Mouse (Mus musculus): ENCODE data around the gene Med18. TPM values are rescaled to one million over a fixed set of nuclear protein-coding genes. Genes with fewer than 3 reads are reported as not detected.
A peak's percentile ranks its signal among the peaks of the same experiment; 100 is the strongest.
"Not testable (repeated sequence)": the region's sequence is repeated elsewhere in the genome, so short reads cannot be mapped to it uniquely, and the experiment has no call there.

Med18 gene
- polyA plus RNA-seq, 1 experiment = 0.37 TPM

DNA sequence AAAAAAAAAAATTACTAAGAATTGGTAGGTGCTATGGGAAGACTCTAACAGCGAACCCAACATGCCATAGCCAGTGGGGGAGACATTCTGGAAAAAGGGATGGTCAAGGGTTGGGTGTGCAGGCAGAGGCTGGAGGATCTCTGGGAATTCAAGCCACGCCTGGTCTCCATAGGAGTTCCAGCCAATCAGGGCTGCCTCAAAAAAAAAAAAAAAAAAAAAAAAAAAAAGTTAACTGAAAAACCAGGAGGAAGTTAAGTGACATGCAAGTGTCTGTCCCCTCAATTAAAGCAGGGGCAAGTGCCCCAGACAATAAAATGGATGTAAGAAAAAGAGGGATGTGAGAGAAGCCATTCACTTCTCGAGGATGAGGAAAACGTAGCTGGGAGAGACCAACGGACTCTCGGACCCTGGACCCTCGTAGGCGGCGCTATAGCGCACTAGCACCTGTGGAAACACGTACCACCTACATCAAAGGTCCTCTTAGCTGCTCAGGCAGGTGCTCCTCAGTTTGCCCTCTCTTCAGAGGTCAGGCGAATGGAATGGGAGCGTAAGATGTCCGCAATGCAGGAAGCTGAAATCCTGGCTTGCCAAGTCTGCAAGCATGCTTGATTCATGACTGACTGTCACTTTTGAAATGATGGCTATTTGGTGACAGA lies 30.9 kb downstream of the Med18 start:
- H3K4me1 ChIP-seq (ENCODE audit: control insufficient read depth) = peaks cover 44% of the 10 kb centered on the region
- no peaks in the 10 kb centered on the region for H3K9me3 ChIP-seq (ENCODE audit: control insufficient read depth, low read length)
- H3K27me3 ChIP-seq (ENCODE audit: control insufficient read depth) = peaks cover 32% of the 10 kb centered on the region
- TF ChIP-seq GATA1 (IDR thresholded peaks at IDR 0.05; ENCODE audit: low read length) (no peak), TAL1 (IDR thresholded peaks at IDR 0.05; ENCODE audit: low read length) (no peak)
- no peaks in the 10 kb centered on the region for H3K36me3 ChIP-seq (ENCODE audit: control insufficient read depth)
- no peak overlapping the region for H3K4me3 ChIP-seq (replicated peaks)

DNA sequence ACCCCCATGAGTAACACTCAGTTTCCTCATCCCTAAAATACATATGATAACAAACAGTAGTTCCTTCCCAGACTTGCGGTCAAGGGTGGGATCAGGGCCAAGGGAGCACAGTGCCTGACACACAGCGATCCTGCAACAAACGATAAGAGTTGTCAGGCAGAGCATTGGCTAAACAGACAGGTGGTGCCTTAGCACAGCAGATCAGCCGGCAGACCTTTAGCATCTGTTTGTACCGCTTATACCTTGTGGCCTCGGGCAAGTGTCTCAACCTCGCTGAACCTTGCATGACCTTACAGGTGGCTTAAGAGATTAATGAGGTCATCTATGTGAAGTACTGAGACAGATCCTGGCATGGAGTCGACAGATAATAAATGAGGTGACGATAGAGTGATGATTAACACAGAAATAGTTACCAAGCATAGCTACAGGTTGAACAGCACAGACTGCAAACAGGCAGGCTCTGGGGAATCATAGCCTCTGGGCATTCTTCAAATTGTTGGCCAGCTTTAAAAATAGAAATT lies 35.6 kb downstream of the Med18 start:
- TF ChIP-seq GATA1 (IDR thresholded peaks at IDR 0.05; ENCODE audit: low read length) = peak; percentile 76
- TF ChIP-seq TAL1 (IDR thresholded peaks at IDR 0.05; ENCODE audit: low read length) = peak; percentile 96
- Histone ChIP-seq H3K4me1 (ENCODE audit: control insufficient read depth) (peaks cover 68% of the 10 kb centered on the region), H3K27me3 (ENCODE audit: control insufficient read depth) (peaks cover 28% of the 10 kb centered on the region), H3K36me3 (ENCODE audit: control insufficient read depth) (peaks cover 3% of the 10 kb centered on the region; the same call in 1 of the 2 replicates), H3K4me3 (replicated peaks) (peak overlapping the region; percentile 39), H3K9me3 (ENCODE audit: control insufficient read depth, low read length) (peaks cover 5% of the 10 kb centered on the region)

DNA sequence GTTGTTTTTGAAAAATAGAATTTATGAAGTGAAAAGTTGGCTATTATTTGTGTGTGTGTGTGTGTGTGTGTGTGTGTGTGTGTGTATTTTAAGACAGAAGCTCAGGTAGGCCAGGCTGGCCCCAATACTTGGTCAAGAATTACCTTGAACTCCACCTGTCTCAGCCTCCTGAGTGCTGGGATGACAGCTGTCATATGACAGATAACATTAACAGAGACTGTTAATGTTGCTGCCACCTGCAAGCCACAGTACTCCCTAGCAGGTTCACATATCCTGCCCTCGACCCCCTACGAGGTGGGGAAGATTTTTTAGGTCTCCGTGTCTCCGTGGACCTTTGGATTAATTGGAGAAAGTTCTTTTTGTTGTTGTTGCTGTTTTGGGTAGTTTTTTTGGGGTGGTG lies 36.2 kb downstream of the Med18 start:
- Histone ChIP-seq H3K4me3 (replicated peaks) (peak overlapping the region; percentile 39), H3K4me1 (ENCODE audit: control insufficient read depth) (peaks cover 70% of the 10 kb centered on the region), H3K36me3 (ENCODE audit: control insufficient read depth) (peaks cover 3% of the 10 kb centered on the region; the same call in 1 of the 2 replicates), H3K27me3 (ENCODE audit: control insufficient read depth) (peaks cover 22% of the 10 kb centered on the region), H3K9me3 (ENCODE audit: control insufficient read depth, low read length) (peaks cover 5% of the 10 kb centered on the region)
- TF ChIP-seq TAL1 (IDR thresholded peaks at IDR 0.05; ENCODE audit: low read length) (no peak), GATA1 (IDR thresholded peaks at IDR 0.05; ENCODE audit: low read length) (no peak)

DNA sequence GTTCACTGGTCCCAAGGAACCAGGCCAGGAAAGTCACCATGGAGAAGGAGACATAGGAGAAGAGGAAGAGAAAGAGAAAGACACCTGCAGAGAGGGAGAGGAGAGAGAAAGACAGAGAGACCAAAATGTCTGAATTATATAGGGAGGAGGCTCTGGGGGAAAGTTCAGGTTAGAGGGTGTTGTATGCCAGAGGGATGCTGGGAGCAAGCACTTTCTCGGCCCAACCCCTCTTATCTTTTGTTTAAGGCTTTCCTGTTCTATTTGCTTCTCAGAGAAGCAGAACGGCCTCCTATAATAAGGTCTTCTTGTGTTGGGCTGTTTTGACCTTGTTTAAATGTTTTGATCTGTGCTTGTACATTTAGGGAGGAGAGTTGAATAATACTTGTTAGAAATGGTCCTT lies 37.7 kb downstream of the Med18 start:
- Histone ChIP-seq H3K36me3 (ENCODE audit: control insufficient read depth) (peaks cover 3% of the 10 kb centered on the region; the same call in 1 of the 2 replicates), H3K4me1 (ENCODE audit: control insufficient read depth) (peaks cover 78% of the 10 kb centered on the region), H3K9me3 (ENCODE audit: control insufficient read depth, low read length) (peaks cover 5% of the 10 kb centered on the region), H3K4me3 (replicated peaks) (no peak overlapping the region), H3K27me3 (ENCODE audit: control insufficient read depth) (peaks cover 8% of the 10 kb centered on the region)
- no peak for TF ChIP-seq TAL1 (IDR thresholded peaks at IDR 0.05; ENCODE audit: low read length)
- no peak for TF ChIP-seq GATA1 (IDR thresholded peaks at IDR 0.05; ENCODE audit: low read length)

DNA sequence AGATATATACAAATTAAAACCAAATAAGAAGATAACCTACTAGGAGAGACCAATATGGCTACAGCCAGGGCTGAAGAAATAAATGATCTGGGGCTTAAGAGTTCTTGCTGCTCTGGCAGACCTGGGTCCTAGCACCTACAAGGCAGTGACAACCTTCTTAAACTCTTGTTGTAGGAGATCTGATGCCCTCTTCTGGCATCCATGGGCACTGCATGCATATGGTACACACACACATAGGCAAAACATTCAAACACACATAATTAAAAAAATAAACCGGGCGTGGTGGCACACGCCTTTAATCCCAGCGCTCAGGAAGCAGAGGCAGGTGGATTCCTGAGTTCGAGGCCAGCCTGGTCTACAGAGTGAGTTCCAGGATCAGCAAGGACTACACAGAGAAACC lies 39.0 kb downstream of the Med18 start:
- peaks cover 78% of the 10 kb centered on the region for H3K4me1 ChIP-seq (ENCODE audit: control insufficient read depth)
- peaks cover 3% of the 10 kb centered on the region; the same call in 1 of the 2 replicates for H3K36me3 ChIP-seq (ENCODE audit: control insufficient read depth)
- H3K27me3 ChIP-seq (ENCODE audit: control insufficient read depth) = peaks cover 5% of the 10 kb centered on the region
- H3K9me3 ChIP-seq (ENCODE audit: control insufficient read depth, low read length) = peaks cover 5% of the 10 kb centered on the region
- TF ChIP-seq GATA1 (IDR thresholded peaks at IDR 0.05; ENCODE audit: low read length) = no peak
- H3K4me3 ChIP-seq (replicated peaks) = no peak overlapping the region

DNA sequence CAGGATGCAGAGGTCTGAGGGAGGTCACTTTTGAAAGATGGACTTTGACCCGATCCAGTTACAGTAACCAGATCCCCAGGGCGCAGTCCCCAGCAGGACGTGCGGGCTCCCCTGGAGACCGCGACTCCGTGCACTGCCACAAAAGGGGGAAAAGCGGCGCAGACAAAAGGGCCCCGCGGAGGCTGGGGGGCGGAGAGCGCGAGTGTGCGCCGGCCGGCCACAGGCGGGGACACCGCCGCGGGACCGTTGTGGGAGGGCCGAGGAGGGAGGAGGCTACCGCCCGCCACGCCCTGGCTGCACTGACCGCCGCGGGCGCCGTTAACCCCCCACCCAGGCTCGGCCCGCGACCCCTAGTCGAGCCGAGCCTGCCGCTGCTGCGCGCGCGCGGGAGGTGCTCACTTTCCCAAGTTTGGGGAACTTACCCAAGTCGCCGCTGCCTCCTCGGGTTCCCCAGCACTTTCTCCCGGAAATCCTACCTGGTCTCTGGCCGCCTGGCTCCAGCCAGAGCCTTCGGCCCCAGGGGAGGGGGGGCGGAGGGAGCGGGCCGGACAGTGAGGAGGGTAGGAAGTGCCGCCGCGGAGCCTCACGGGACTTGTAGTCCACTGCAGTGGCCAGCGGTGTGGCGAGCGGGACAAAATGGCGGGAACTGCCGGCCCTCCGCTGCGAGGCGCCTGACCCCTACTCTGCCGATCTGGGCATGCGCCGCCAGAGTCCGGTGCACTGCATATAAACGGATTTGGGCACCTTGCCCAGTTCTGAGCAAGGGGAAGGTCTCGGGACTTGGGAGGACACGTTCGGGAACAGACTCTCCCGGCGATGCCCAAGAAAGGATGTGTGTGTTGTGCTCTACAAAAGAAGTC lies 41.6 kb downstream of the Med18 start, which contains the start of gene Phactr4:
TSS of gene Phactr4 (minus strand) at position 567 of the 860 bp plus-strand sequence.
- Histone ChIP-seq H3K27me3 (ENCODE audit: control insufficient read depth) (no peaks in the 10 kb centered on the region), H3K4me3 (replicated peaks) (peak within 1 kb of the TSS; percentile 100), H3K36me3 (ENCODE audit: control insufficient read depth) (peaks cover 14% of the 10 kb centered on the region), H3K4me1 (ENCODE audit: control insufficient read depth) (peaks cover 66% of the 10 kb centered on the region), H3K9me3 (ENCODE audit: control insufficient read depth, low read length) (peaks cover 5% of the 10 kb centered on the region)
- no peak for TF ChIP-seq GATA1 (IDR thresholded peaks at IDR 0.05; ENCODE audit: low read length)
- TF ChIP-seq TAL1 (IDR thresholded peaks at IDR 0.05; ENCODE audit: low read length) = no peak

DNA sequence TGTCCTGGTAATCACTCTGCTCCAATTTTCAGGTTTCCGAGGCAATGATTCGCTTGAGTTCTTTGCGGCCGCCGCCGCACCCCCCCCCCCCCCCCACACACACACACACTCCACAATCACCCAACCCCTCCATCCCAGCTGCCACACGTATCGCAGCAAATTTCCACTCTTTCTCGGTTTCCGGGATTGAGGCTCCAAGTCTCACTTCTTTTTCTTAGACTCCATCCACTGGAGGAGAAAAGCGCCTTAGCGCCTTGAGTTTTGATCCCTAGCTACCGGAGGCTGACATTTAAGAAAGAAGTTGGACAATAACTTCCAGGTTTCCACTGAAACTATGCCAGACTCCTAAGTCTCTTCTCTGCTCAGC lies 42.2 kb downstream of the Med18 start:
- peaks cover 65% of the 10 kb centered on the region for H3K4me1 ChIP-seq (ENCODE audit: control insufficient read depth)
- no peak for TF ChIP-seq GATA1 (IDR thresholded peaks at IDR 0.05; ENCODE audit: low read length)
- no peak for TF ChIP-seq TAL1 (IDR thresholded peaks at IDR 0.05; ENCODE audit: low read length)

DNA sequence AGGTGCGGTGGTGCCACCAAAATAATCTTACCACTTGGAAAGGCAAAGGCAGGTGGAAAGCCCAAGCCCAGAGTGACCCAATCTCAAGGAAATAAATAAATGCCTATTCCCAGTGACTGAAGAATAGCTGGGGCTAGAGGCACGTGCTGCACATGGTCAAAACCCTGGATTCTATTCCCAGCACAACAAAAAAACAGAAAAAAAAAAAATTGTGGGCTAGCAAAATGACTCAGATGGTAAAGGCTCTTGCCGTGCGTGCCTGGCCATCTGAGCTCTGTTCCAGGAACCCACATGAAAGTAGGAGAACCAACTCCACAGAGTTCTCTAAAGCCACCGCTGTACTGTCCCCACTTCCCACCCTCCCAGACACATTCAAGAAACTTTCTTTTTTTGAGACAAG lies 43.2 kb downstream of the Med18 start:
- Histone ChIP-seq H3K36me3 (ENCODE audit: control insufficient read depth) (peaks cover 19% of the 10 kb centered on the region), H3K9me3 (ENCODE audit: control insufficient read depth, low read length) (peaks cover 5% of the 10 kb centered on the region), H3K4me1 (ENCODE audit: control insufficient read depth) (peaks cover 59% of the 10 kb centered on the region), H3K4me3 (replicated peaks) (peak overlapping the region; percentile 100), H3K27me3 (ENCODE audit: control insufficient read depth) (no peaks in the 10 kb centered on the region)
- TF ChIP-seq TAL1 (IDR thresholded peaks at IDR 0.05; ENCODE audit: low read length) (no peak), GATA1 (IDR thresholded peaks at IDR 0.05; ENCODE audit: low read length) (no peak)

More for the DNA sequence above, 42.2 kb downstream of the Med18 start:
- H3K36me3 ChIP-seq (ENCODE audit: control insufficient read depth) = peaks cover 18% of the 10 kb centered on the region
- no peaks in the 10 kb centered on the region for H3K27me3 ChIP-seq (ENCODE audit: control insufficient read depth)
- H3K4me3 ChIP-seq (replicated peaks) = peak overlapping the region; percentile 100
- H3K9me3 ChIP-seq (ENCODE audit: control insufficient read depth, low read length) = peaks cover 5% of the 10 kb centered on the region

DNA sequence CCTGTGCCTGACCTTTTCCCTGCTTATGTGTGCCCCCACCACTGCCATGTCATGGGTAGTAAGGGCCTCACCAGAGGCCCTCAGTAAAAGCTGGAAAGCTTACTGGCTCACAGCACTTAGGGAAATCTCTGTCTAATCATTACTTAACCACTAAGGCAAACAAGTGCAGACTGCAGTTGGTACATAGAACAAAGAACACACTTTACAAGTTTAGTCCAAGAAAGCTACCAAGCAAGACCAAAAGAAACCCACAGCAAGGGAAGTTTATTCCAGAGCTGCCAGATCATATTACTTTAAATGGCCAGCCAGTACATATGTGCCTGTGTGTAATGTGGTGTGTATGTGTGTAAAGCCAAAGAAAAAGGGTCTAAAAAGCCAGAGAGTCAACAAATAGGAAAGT lies 47.8 kb downstream of the Med18 start:
- no peaks in the 10 kb centered on the region for H3K27me3 ChIP-seq (ENCODE audit: control insufficient read depth)
- no peak for TF ChIP-seq TAL1 (IDR thresholded peaks at IDR 0.05; ENCODE audit: low read length)
- no peak for TF ChIP-seq GATA1 (IDR thresholded peaks at IDR 0.05; ENCODE audit: low read length)
- no peak overlapping the region for H3K4me3 ChIP-seq (replicated peaks)
- peaks cover 38% of the 10 kb centered on the region for H3K36me3 ChIP-seq (ENCODE audit: control insufficient read depth)
- no peaks in the 10 kb centered on the region for H3K9me3 ChIP-seq (ENCODE audit: control insufficient read depth, low read length)
- peaks cover 46% of the 10 kb centered on the region for H3K4me1 ChIP-seq (ENCODE audit: control insufficient read depth)

DNA sequence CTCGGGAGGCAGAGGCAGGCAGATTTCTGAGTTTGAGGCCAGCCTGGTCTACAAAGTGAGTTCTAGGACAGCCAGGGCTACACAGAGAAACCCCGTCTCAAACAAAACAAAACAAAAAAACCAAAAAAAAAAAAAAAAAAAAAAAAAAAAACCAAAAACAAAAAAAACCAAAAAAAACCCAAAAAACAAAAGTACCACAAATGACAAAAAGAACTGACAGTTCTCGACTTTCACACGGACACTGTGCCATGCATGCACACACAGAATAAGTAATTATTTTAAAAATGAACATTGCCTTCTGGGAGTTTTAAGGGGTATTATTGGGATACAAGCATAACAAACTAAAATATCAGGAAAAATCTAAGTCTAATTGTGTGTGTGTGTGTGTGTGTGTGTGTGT lies 50.5 kb downstream of the Med18 start:
- Histone ChIP-seq H3K4me1 (ENCODE audit: control insufficient read depth) (peaks cover 34% of the 10 kb centered on the region), H3K36me3 (ENCODE audit: control insufficient read depth) (peaks cover 48% of the 10 kb centered on the region)
- H3K27me3 ChIP-seq (ENCODE audit: control insufficient read depth); H3K4me3 ChIP-seq (replicated peaks); H3K9me3 ChIP-seq (ENCODE audit: control insufficient read depth, low read length): not testable (repeated sequence)
